Comparison of ENCODE assay signal across 11 mouse cellular contexts in genomic region chr12:117468329-117468728, GRCm38 (mm10). TPM values are rescaled to one million over a fixed set of nuclear protein-coding genes. Genes with fewer than 3 reads are reported as not detected.
DNase-seq lines count a peak whose midpoint lies in the region; ATAC-seq lines count a peak whose summit lies in the region.
"Had no signal": no experiment of that assay in that cellular context is flagged by ENCODE, and none has a peak within 500 bp of the region (broad histone marks: within the 10 kb centered on the region; RNA-seq: fewer than 3 reads in every experiment).

No protein-coding gene starts in this region.

- H3K27me3 ChIP-seq in heart, embryonic 16.5 days (ENCODE audit: control insufficient read depth, insufficient read depth, low read length): no peaks in the 10 kb centered on the region

- no peaks in the 10 kb centered on the region for H3K36me3 ChIP-seq in heart, embryonic 16.5 days (ENCODE audit: control insufficient read depth, insufficient read depth)

- H3K27ac ChIP-seq in heart, embryonic 16.5 days (ENCODE audit: low read length): no peak overlapping the region

- peak; percentile 67 for ATAC-seq in heart, embryonic 16.5 days (replicated peaks; ENCODE audit: extremely low read depth, insufficient read depth, low FRiP score)

- 10% methylated on average over 5 of the region's 5 CpGs for WGBS in heart, embryonic 16.5 days

- 0 out of 2 replicates have a peak, but pooled peaks cover 2% of the 10 kb centered on the region for H3K9me3 ChIP-seq in heart, embryonic 16.5 days (replicated peaks; ENCODE audit: control insufficient read depth, low read length)

- no peak overlapping the region for H3K9ac ChIP-seq in heart, embryonic 16.5 days (ENCODE audit: low read length)

- no peak overlapping the region for H3K4me3 ChIP-seq in heart, embryonic 16.5 days (ENCODE audit: low read length)
- H3K4me3 ChIP-seq: erythroblast, embryonic 14.5 days had no signal

- DNase-seq in frontal cortex, postnatal 36 days (ENCODE audit: low spot score in 2 of 2): peak; percentile 30 to 55
- DNase-seq in frontal cortex, postnatal 10 days (ENCODE audit: low spot score in 2 of 2): no peak
- peak; percentile 46 for DNase-seq in right cerebral cortex, adult 18-20 months
- DNase-seq in right cerebral cortex, postnatal 14 days: no peak
- peak; percentile 11 to 17 for DNase-seq in right cerebral cortex, postnatal 36 days (ENCODE audit: low spot score in 2 of 2)
- DNase-seq in cerebellum, adult 9-10 months: no peak
- DNase-seq in yolk sac, embryonic 10.5 days (ENCODE audit: low spot score): no peak
- DNase-seq: cerebellum, postnatal 36 days; thymus, postnatal 36 days had no signal

- no peak overlapping the region for H3K4me2 ChIP-seq in heart, embryonic 16.5 days (ENCODE audit: low read depth, low read length)

- 0 out of 2 replicates have a peak, but pooled peaks cover 6% of the 10 kb centered on the region for H3K4me1 ChIP-seq in heart, embryonic 16.5 days (ENCODE audit: control insufficient read depth, insufficient read depth, low read length)

RNA-seq across cellular contexts. Expression of gene Rapgef5, which starts 48.0 kb away (rescaled TPM):
- polyA plus RNA-seq in heart, embryonic 16.5 days (2015; fragmentation: Nextera tagmentation; extraction: Ambion mirVana): 15.2 and 16.6 TPM in 2 replicates

Comparison
In these comparisons a context has a peak if more than half of its experiments do, and no peak if none do; other contexts are left out.
1. DNase-seq: peak in frontal cortex, postnatal 36 days (2 of 2), right cerebral cortex, adult 18-20 months (single experiment) and right cerebral cortex, postnatal 36 days (2 of 2); none in frontal cortex, postnatal 10 days (0 of 2), right cerebral cortex, postnatal 14 days (single experiment), cerebellum, adult 9-10 months (single experiment) and yolk sac, embryonic 10.5 days (single experiment).